Mouse (Mus musculus): ENCODE results near the gene C130074G19Rik.

Gene C130074G19Rik

DNA sequence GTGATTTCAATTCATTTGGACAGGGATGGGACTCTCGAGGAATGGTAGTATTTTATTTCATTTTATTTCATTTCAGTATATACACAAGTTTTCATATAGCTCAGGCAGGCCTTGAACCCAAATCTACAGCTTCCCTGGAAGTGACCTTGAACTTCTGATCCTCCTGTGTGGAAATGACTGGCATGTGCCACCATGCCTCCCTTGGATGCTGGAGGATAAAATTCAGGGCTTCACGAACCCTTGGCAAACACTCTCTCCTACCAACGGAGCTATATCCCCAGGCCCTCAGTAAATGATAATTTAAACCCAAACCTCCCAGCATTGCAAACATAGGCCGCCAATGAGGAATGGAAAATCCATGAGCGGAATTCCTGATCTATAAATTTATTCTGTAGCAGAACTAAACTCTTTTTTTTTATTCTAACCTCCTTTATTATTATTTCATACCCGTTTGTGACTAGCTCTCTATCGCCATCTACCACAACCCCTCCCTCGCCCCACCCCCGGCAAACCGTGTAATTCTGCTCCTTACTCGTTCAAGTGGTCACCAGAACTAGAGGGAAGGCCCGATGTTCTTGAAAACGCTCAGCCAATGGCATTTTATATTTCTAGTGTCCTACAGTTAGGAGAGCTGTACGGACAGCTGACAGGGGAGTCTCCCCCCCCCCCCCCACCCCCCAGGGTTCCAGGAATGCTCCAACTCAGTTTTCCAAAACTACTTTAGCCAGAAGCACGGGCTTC, 38.5 kb downstream of the C130074G19Rik start:
- DNase-seq (ENCODE audit: extremely low spot score, low spot score): peak; percentile 19

DNA sequence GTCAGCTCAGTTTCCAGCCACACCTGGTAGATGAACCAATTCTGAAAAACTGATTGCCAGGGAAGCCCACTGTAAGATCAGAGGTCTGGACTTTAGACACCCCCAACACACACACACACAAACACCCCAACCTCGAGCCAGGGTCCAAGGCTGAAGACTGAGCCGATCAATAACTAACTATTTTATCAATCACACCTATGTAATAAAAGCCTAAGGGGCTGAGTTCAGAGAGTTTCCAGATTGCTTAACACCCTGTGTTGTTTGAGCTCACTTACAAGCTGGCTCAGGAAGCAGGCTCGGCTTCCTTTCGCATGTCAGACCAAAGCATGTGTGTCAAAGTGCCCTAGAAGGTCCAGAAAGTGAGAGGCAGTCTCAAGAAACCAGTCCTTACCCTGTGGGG, 45.4 kb downstream of the C130074G19Rik start:
- no peak for DNase-seq (ENCODE audit: extremely low spot score, low spot score)

- no peak for DNase-seq (ENCODE audit: extremely low spot score, low spot score)
Observed at GRCm38 (mm10) chr1:184836350-184836749, 46.7 kb downstream of the C130074G19Rik start.

GRCm38 (mm10) chr1:184833499-184833898, 49.5 kb downstream of the C130074G19Rik start:
- DNase-seq (ENCODE audit: extremely low spot score, low spot score): no peak

- no peak for DNase-seq (ENCODE audit: extremely low spot score, low spot score)
Observed at GRCm38 (mm10) chr1:184832211-184832610, 50.8 kb downstream of the C130074G19Rik start.

- DNase-seq (ENCODE audit: extremely low spot score, low spot score): no peak
Observed at GRCm38 (mm10) chr1:184829897-184830296, 53.1 kb downstream of the C130074G19Rik start.

GRCm38 (mm10) chr1:184827175-184827701, 55.8 kb downstream of the C130074G19Rik start:
- no peak for DNase-seq (ENCODE audit: extremely low spot score, low spot score)

DNA sequence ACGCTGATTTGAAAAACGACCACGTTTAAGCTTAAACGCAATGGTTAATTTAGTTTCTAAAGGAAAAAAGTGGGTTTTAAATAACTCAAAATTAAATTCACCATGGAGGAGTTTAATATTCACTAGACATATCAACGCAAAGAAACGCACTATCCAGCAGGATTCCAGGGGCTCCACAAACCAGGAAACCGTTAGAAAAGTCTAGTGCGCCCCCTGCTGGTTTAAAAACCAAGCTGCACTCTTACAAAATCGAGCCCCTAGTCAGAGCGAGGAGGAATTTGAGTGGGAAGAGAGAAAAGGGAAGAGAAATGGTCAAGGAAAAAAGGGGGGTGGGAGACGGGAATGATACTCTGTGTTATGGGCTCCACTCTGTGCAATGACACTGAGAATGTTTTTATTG, 57.9 kb downstream of the C130074G19Rik start:
- peak; percentile 60 for DNase-seq (ENCODE audit: extremely low spot score, low spot score)

DNA sequence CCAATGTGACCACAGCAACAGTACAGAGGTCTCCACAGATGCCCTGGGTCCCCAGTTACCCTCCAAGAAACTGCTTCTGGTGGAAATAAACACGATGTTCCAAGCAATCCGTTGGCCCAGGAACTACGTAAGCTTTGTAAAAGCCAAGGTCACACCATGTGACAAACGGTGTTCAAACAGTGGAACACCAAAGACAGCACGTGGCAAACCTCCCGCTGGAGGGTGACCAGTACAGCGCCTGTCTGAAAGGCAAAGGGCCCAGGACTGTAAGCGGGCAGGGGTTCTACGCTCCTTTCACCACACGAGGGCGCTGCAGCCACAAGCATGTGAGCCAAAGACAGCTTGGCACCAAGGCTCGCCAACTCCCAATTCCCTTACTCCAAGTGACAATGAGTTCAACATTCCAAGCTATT, 58.6 kb downstream of the C130074G19Rik start:
- DNase-seq (ENCODE audit: extremely low spot score, low spot score): peak; percentile 94

DNA sequence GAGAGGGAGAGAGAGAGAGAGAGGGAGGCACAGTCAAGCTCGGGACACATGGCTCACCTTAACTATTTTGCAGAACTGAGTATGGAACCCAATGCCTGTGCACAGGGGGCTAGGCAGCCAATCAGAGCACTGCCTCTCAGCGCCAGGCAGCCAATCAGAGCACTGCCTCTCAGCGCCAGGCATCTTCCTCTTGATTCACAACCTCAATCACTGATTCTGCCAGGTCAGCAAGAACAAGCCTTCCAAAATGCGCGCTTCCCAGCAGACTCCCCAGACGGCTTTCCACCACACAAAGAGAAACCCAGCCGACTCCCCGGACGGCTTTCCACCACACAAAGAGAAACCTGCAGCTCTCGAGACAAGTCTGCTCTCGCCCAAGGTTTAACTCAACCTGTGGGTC, 60.3 kb downstream of the C130074G19Rik start:
- DNase-seq (ENCODE audit: extremely low spot score, low spot score): peak; percentile 27
